Mouse (Mus musculus) splenic B cell, adult 2 months (primary cell): ENCODE results near the gene Ccer1.
"Not testable (repeated sequence)": the region's sequence is repeated elsewhere in the genome, so short reads cannot be mapped to it uniquely, and the experiment has no call there.

Source experiments
- DNase-seq: peaks from one replicate; pipeline ENCODE4 v3.0.0-alpha.2; 2011; ENCODE audit warnings: low read depth, low spot score
- H3K27me3 ChIP-seq: 2 replicates; pipeline ENCODE4 v1.6.1; 2012; ENCODE audit warnings: mild to moderate bottlenecking, low read length, moderate library complexity, mixed read lengths; ENCODE audit not compliant: control insufficient read depth, poor library complexity, insufficient read depth, severe bottlenecking
- H3K36me3 ChIP-seq: 2 replicates; pipeline ENCODE4 v1.6.1; 2012; ENCODE audit warnings: mild to moderate bottlenecking, low read length, moderate library complexity, mixed read lengths; ENCODE audit not compliant: control insufficient read depth, poor library complexity, insufficient read depth, severe bottlenecking

Ccer1 gene

GRCm38 (mm10) chr10:97715289-97715906, 22.5 kb downstream of the Ccer1 start:
- Histone ChIP-seq H3K36me3 (no peaks in the 10 kb centered on the region), H3K27me3 (no peaks in the 10 kb centered on the region)
- DNase-seq: no peak

GRCm38 (mm10) chr10:97717233-97717632, 24.4 kb downstream of the Ccer1 start:
- no peak for DNase-seq
- H3K27me3 ChIP-seq: no peaks in the 10 kb centered on the region
- no peaks in the 10 kb centered on the region for H3K36me3 ChIP-seq

DNA sequence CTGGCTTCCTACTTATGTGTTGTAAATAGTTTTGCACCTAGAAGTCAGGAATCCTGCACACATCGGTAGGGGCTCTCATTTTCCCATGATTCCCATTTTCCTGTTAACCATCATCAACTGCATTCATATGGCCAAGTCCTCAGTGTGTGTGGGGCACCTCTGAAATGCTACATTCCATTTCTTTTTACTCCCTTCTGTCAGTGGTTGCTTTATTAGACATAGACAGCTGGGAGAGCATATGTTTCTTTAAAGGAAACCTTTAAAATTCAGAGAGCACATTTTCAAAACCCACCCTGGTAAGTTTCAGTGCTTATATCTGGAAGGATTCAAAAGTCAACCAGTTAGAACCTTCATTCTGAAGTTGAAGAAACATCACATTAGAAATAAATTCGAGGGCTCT, 25.2 kb downstream of the Ccer1 start:
- Histone ChIP-seq H3K27me3 (no peaks in the 10 kb centered on the region), H3K36me3 (no peaks in the 10 kb centered on the region)
- no peak for DNase-seq

DNA sequence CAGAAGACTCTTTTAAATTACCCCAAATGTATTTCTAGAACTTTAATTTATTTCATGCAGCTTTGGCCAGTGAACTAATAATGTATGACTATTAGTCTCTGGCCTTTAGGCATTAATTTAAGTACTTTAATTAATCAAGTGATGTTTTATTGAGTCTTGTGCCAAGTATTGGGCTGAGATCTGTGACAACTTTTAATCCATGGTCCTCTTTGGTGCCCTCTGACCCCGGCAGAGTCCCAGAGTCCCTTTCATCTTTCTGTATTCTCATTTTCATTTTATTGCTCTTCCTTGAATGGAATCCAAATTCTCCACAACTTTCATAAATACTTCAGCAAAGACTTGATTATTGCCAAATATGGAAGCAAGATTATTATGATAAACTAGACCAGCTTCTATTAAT, 27.8 kb downstream of the Ccer1 start:
- H3K36me3 ChIP-seq: no peaks in the 10 kb centered on the region
- no peak for DNase-seq
- no peaks in the 10 kb centered on the region for H3K27me3 ChIP-seq

DNA sequence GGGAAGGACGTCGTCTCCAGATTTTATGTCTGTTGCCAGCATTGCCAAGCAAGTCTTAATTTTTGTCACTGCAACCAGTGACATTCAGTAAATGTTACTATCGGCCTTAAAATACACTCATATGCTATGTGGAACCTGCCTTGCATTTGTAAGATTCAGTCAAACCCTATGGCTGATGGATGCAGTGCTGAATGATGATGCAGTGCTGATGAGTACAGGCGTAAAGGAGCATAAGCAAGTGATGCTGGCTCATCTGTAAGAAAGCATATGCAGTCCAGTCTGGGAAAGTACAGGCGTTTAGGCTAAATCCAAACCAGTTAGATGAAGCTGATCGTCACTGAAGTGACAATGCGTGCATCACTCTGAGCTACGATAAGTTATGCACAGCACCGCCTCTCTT, 29.9 kb downstream of the Ccer1 start:
- H3K27me3 ChIP-seq: no peaks in the 10 kb centered on the region
- no peak for DNase-seq

GRCm38 (mm10) chr10:97725929-97726328, 33.1 kb downstream of the Ccer1 start:
- Histone ChIP-seq H3K27me3 (no peaks in the 10 kb centered on the region), H3K36me3 (no peaks in the 10 kb centered on the region)
- DNase-seq: no peak

More for the DNA sequence above, 29.9 kb downstream of the Ccer1 start:
- H3K36me3 ChIP-seq: no peaks in the 10 kb centered on the region

GRCm38 (mm10) chr10:97726655-97727054, 33.8 kb downstream of the Ccer1 start, which contains the start of gene C030005K15Rik:
Gene C030005K15Rik, minus strand, starts transcription at chr10:97726755.
- not testable (repeated sequence) for H3K27me3 ChIP-seq, H3K36me3 ChIP-seq, DNase-seq
